Mouse (Mus musculus): Measurements from ENCODE around the gene Rnaseh2c.
A peak's percentile ranks its signal among the peaks of the same experiment; 100 is the strongest.

The Rnaseh2c gene

GRCm38 (mm10) chr19:5601752-5602541 lies at the start of gene Rnaseh2c:
Gene Rnaseh2c (plus strand): TSS chr19:5601873.
- peak; percentile 56 for DNase-seq (ENCODE audit: low read depth)

GRCm38 (mm10) chr19:5553802-5554201 lies 47.9 kb upstream of the Rnaseh2c start:
- DNase-seq (ENCODE audit: low read depth): no peak

DNA sequence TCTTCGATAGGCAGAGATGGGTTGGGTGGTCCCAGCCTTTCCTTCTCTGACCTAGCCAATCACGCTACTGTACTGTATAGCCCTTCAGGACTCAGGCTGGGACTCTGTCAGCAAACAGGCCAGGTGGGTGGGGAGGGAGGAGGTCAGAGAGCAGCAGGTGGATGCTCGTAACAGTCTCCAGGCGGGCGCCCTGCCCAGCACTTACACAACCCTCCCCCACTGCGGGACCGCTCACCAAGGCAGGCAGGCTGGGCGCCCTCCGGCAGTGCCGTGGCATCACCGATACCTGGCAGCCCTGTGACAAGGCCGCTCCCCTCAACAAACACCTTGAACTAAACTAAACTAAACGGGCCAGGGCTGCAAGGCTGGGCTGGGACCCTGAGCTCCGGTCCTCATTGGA lies 47.5 kb upstream of the Rnaseh2c start:
- no peak for DNase-seq (ENCODE audit: low read depth)

DNA sequence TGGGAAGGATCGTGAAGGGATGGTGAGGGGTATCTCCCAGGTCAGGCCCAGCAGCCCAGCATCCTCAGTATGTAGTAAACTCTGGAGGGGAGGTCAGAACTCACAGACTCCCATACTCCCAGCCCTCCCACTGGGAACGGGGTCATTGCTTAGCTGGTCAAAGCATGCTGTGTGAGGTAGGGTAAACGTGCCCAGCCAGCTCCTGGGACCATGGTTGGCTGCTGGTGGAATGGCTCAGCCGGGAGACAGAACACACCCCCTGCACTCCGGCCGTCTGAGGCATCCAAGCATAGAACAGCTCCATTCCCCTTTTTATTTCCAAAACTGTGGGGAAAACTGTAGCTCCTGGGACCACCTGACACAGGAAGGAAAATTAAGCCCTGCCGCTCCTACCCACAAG lies 43.5 kb upstream of the Rnaseh2c start:
- no peak for DNase-seq (ENCODE audit: low read depth)

DNA sequence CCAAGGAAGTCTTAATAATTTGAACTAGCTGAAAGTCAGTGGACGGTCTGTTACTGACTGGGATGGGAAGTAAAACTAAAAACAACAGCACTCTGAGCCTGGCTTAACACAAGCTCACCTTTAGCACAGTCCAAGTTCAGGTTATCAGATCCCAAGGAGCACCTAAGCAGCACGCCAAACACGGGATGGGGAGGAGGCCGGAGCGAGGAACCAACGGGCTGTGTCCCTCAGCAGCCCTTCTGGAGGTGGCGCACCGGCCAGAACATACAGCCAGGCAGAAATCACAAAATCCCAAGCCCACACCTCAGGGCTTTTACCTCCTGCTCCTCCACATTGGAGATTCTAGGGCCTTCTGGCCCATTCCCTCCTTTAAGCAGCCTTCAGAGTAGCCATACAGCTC lies 42.9 kb upstream of the Rnaseh2c start:
- no peak for DNase-seq (ENCODE audit: low read depth)

GRCm38 (mm10) chr19:5559229-5559628 lies 42.4 kb upstream of the Rnaseh2c start:
- no peak for DNase-seq (ENCODE audit: low read depth)

DNA sequence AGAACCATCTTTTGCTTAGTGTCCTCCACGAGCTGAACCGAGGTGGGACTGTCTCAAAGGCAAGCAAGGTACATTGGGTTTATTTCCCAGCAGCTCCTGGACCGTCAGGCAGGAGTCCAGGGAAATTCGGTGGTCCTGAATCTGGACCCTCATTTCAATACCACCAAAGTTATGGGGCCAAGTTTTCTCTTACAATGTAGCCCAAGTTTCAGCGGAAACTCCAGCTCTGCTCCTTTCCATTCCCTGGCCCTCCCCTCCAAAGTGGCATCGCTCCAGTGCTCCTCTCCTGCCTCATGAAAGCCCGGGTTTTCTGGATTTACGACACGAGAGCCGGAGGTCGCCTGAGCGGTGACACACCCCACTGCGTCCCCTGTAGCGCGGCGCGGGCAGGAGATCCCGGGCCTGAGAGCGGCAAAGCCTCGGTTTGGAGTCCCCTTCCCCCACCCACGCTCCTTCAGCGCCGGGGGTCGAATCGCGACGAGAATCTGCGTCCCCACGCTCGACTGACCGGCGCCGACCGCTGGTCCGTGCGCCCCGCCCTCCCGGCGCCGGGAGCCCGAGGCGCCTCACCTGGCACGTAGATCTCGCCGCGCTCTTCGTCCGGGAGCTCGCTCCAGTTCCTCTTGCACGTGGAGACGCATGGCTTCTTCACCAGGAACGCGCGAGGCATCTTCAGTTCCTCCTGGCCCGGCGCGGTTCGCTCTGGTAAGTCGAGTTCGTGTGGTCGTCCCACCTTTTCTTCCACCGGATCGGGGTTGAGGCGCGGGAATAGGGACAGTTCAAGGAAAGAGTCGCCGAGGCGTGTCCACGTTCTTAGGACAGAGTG lies 41.8 kb upstream of the Rnaseh2c start:
- no peak for DNase-seq (ENCODE audit: low read depth)

DNA sequence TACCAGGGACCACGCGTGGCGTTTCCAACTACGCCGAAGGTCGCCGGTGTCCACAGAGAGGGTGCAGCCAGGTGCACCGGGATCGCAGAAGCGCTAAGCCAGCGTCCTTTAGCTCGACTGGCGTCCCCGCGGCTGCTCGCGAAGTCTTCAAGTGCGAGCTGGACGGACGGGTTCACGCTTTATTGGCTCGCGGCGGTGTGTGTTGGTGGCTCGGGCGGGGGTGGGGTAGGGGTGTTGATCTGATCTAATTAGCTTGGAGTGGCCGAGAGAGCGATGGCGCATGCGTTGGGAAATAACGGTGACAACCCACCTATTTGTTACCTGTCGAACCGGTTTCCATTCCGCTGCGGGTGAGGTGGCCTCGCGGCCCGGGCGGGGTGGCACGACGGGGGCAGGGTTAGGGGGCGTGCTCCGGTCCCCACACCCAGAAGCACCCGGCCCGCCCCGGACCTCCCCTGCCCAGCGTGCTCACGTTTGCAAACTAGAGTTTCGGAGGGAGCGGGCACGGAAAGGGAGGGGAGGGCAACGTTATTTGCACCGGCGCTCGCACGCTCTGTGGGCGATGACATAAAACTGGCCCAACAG lies 41.1 kb upstream of the Rnaseh2c start, which contains the start of gene Ovol1:
TSS of gene Ovol1 (minus strand) at position 190 of the 585 bp plus-strand sequence.
- DNase-seq (ENCODE audit: low read depth): no peak

GRCm38 (mm10) chr19:5561252-5561790 lies 40.4 kb upstream of the Rnaseh2c start:
- DNase-seq (ENCODE audit: low read depth): no peak

GRCm38 (mm10) chr19:5561886-5562285 lies 39.8 kb upstream of the Rnaseh2c start:
- no peak for DNase-seq (ENCODE audit: low read depth)

DNA sequence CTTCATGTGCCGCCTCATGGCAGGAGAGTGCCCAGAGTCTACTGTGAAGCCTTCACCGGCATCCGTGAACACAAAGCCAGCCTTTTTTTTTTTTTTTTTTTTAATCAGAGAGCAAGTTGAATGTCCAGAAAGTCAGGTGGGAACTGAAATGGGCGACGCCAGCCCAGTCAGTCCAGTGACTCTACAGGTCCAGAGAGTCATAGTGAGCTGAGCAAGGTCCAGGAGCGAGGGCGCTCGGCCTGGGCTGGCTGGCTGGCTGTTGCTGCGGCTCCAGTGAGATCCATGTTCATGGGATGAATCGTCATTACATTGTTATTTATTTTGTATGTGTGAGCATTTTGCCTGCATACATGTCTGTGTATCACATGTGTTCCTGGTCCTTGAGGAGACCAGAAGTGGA lies 38.9 kb upstream of the Rnaseh2c start:
- no peak for DNase-seq (ENCODE audit: low read depth)

GRCm38 (mm10) chr19:5566316-5566715 lies 35.4 kb upstream of the Rnaseh2c start:
- no peak for DNase-seq (ENCODE audit: low read depth)

DNA sequence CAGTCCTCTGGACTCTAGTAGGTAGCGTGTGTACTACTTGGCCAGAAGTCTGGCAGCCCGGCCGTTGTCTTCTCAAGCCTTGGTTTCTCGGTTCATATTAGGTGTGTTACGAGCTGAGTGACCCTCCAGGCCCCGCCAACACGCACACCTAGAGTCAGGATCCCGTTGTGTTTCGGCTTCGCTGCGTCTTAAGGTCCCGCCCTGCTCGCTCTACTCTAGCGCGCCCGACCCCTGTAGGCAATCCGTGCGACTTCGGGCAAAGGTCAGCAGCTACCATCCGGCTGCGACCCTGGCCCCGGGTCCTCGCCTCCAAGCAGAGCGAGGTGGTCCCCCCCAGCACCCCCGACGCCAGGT lies 34.5 kb upstream of the Rnaseh2c start:
- DNase-seq (ENCODE audit: low read depth): no peak

DNA sequence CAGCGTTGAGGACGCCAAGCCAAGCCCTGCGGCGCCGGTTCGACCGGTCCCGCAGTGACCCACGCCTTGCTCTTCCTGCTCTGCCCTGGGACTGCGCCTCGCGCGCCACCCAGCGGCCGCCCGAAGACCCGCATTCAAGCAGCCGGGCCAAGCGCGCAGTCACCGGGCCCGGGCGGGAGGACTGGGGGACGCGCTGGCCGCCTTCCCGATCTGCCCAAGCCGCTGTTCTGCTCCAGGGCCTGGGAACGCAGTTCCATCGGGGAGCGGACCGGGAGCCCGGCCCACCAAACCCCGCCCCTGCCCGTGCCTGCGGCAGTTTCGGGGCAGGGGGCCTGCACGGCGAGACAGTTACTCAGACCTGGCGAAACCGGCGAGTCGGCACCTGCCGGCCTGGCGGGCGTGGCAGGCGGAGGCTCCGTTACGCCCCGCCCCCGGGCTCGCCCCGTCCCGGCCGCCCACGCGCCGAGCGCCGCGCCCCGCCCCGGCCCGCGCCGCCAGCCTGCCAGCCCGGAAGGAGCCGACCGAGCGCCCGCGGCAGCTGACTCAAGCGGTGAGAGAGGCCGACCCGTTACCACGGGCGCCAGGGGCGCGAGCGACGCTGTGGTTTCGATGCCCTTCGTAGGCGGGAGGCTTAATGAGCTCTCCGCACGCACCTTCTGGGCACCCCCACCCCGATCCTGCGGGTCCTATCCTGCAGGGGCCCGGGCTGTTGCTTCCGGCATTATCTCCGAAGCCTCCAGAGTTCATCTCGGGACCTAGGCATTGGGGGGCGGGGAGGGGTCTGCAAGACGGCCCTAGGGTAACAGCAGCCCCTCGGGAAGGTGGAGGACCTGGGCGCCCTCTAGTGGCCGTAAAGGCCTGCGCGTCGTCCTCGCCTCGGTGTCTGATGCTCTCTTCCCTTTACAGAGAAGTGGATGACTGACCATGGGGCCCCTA lies 33.9 kb upstream of the Rnaseh2c start, which contains the start of gene Ap5b1:
TSS of gene Ap5b1 (plus strand) at position 492 of the 936 bp plus-strand sequence.
- peak; percentile 52 for DNase-seq (ENCODE audit: low read depth)

DNA sequence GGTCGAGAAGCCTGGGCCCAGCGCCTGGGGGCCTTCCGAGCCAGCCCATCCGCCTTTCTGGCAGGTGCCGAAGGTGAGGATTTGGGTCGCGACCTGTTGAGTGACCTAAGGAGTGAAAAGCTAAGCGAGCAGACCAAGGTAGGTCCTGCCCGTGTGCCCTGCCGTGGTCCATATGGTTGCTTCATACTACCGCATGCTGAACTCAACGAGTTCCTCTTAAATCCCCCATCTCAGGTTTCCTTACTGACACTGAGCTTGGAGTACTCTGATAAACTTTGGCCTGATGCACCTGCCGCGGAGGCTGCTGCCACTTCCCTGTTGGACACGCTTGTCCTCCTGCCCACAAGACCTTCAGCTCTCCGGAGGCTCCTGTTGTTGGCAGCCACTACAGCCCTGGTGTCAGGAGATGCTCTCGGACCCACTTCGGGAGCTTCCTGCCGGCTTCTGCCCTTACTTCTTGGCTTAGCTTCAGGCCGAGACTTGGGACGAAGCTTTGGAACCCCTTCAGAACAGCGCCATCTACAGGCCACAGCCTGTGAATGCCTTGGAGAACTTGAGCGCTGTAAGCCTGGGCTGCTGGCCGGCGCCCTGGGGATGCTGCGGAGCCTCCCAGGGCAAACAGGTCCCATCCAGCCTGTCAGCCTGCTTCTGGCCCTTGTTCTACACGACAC lies 33.1 kb upstream of the Rnaseh2c start:
- DNase-seq (ENCODE audit: low read depth): peak; percentile 37

DNA sequence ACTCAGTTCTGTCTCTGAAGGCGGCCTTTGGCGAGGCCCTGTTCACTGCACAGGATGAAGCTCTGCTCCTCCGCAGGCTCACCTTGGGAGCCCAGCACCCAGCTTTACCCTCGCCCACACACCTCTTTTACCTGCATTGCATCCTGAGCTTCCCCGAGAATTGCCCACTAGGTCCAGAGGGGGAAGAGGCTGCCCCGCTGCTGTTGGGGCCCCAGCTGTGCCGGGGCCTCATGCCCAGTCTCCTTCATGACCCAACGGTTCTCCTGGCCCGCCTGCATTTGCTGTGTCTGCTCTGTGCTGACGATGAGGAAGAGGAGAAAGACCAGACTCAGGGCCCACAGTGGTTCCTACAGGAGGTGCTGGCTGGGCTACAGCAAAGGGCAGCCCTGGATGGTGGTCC lies 32.2 kb upstream of the Rnaseh2c start:
- no peak for DNase-seq (ENCODE audit: low read depth)

- DNase-seq (ENCODE audit: low read depth): no peak
These were observed 31.1 kb upstream of the Rnaseh2c start for GRCm38 (mm10) chr19:5570353-5571246.

GRCm38 (mm10) chr19:5571831-5572230 lies 29.8 kb upstream of the Rnaseh2c start:
- DNase-seq (ENCODE audit: low read depth): no peak

GRCm38 (mm10) chr19:5572331-5573125 lies 29.1 kb upstream of the Rnaseh2c start:
- peak; percentile 98 for DNase-seq (ENCODE audit: low read depth)

All from fibroblast of lung, adult 2 months (primary cell).